Mouse (Mus musculus): Measurements from ENCODE around the gene Cacnb4.

Gene Cacnb4

GRCm38 (mm10) chr2:52563277-52563676 is 113.4 kb downstream of the Cacnb4 start:
- DNase-seq = no peak

GRCm38 (mm10) chr2:52562356-52562755 is 114.3 kb downstream of the Cacnb4 start:
- no peak for DNase-seq

- DNase-seq = no peak
These were observed 115.5 kb downstream of the Cacnb4 start for GRCm38 (mm10) chr2:52561137-52561536.

GRCm38 (mm10) chr2:52560266-52560665 is 116.4 kb downstream of the Cacnb4 start:
- no peak for DNase-seq

- DNase-seq = no peak
These were observed 118.2 kb downstream of the Cacnb4 start for GRCm38 (mm10) chr2:52558411-52558810.

- DNase-seq = no peak
These were observed 118.9 kb downstream of the Cacnb4 start for GRCm38 (mm10) chr2:52557503-52558275.

GRCm38 (mm10) chr2:52556961-52557326 is 119.7 kb downstream of the Cacnb4 start:
- no peak for DNase-seq

GRCm38 (mm10) chr2:52556298-52556960 is 120.2 kb downstream of the Cacnb4 start:
- no peak for DNase-seq

- no peak for DNase-seq
These were observed 128.2 kb downstream of the Cacnb4 start for GRCm38 (mm10) chr2:52548401-52548800.

- DNase-seq = no peak
These were observed 129.3 kb downstream of the Cacnb4 start for GRCm38 (mm10) chr2:52547331-52547730.

- no peak for DNase-seq
These were observed 132.1 kb downstream of the Cacnb4 start for GRCm38 (mm10) chr2:52544527-52544926.

GRCm38 (mm10) chr2:52541068-52541467 is 135.6 kb downstream of the Cacnb4 start:
- no peak for DNase-seq

- no peak for DNase-seq
These were observed 137.3 kb downstream of the Cacnb4 start for GRCm38 (mm10) chr2:52539318-52539717.

GRCm38 (mm10) chr2:52537645-52538044 is 139.0 kb downstream of the Cacnb4 start:
- DNase-seq = no peak

GRCm38 (mm10) chr2:52537155-52537554 is 139.5 kb downstream of the Cacnb4 start:
- no peak for DNase-seq

GRCm38 (mm10) chr2:52536511-52536910 is 140.1 kb downstream of the Cacnb4 start:
- no peak for DNase-seq

GRCm38 (mm10) chr2:52533696-52534095 is 142.9 kb downstream of the Cacnb4 start:
- DNase-seq = peak; percentile 9

- no peak for DNase-seq
These were observed 146.1 kb downstream of the Cacnb4 start for GRCm38 (mm10) chr2:52530521-52530920.

GRCm38 (mm10) chr2:52529245-52529644 is 147.4 kb downstream of the Cacnb4 start:
- no peak for DNase-seq

GRCm38 (mm10) chr2:52525876-52526592 is 150.6 kb downstream of the Cacnb4 start:
- DNase-seq = no peak

GRCm38 (mm10) chr2:52523056-52523715 is 153.4 kb downstream of the Cacnb4 start:
- no peak for DNase-seq

GRCm38 (mm10) chr2:52521012-52521411 is 155.6 kb downstream of the Cacnb4 start:
- DNase-seq = no peak

GRCm38 (mm10) chr2:52518740-52519139 is 157.9 kb downstream of the Cacnb4 start:
- DNase-seq = no peak

All from kidney, adult 9 months (tissue).